Mouse (Mus musculus) monocyte, adult 5-6 weeks (primary cell): ENCODE results near the gene Grxcr1. TPM values are rescaled to one million over a fixed set of nuclear protein-coding genes. Genes with fewer than 3 reads are reported as not detected.

Experiments
- ATAC-seq: fragments of 153-309, 156-312 bp; replicated peaks from 2 replicates; pipeline ENCODE4 v1.8.0; 2017; ENCODE audit warnings: mild to moderate bottlenecking; ENCODE audit not compliant: low TSS enrichment, insufficient number of reproducible peaks, severe bottlenecking, poor library complexity, low FRiP score
- total RNA-seq: library from RNA; stranded (forward); fragments of 200-1000, 200-491, 200-594 nt; gene quantifications from 3 replicates; pipeline ENCODE4 v1.2.3, GENCODE M21; 2017

The Grxcr1 gene
- total RNA-seq = not detected in 3 replicates

DNA sequence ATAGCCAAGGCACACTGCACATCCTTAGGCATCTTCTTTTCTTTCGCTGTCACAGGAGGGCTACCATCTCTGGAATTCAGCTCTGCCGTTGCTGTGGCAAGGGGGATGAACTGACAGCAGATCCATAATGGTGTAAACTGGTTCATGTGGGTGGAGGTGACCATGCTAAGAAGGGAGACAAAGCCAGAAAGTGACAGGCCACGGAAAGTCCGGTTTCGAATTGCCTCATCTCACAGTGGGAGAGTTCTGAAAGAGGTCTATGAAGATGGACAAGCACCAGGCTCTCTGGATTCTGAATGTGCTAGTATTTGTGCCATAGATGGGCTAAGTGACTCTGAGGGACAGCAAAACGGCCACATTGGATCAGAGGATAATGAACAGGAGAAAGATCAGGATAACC lies at the start of gene Grxcr1:
Grxcr1 (plus strand) TSS at position 92 of the 400 bp plus-strand sequence.
- ATAC-seq = no peak

DNA sequence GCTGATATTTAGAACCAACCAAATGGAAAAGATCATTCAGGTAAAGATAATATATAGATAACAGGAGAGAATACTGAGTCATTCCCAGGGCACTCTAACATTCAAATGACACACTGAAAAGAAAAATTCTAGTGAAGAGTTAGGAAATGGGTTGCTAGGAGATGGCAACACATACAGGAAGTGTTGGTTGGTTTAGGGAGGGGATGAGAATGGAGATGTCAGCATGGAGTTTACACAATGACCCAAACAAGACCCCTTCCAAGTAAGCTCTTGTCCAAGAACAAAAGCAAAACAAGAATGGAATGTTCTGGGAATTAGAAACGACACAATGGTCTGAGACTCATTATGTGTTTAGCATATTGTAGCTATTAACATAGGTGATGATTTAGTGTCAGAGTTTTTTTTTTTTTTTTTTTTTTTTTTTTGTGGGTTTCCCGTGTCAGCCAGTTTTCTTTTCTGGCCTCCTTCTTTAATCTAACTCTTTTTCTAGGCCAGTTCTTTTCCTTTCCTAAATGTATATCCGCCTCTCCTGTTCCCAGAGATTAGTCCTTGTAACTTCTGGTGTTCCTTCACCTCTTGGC lies 49.6 kb upstream of the Grxcr1 start:
- ATAC-seq = no peak

DNA sequence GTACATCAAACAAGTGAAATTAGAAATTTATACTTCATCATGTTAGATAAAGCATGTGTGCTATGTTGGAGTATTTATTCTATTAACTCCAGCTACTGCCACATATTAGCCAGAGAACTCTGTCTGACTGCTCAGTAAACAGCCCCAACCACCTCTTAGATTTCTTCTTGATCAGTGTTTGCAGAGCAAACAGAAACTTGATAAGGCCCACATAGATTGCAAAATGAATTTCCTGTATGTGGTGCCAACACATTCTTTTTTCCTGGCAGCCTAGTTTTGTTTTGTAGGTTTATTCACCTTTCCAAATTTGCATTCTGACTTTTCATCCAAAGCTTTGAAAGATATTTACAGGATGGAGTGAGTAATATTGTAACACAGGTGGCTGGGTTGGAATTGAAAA lies 41.2 kb upstream of the Grxcr1 start:
- ATAC-seq = no peak

DNA sequence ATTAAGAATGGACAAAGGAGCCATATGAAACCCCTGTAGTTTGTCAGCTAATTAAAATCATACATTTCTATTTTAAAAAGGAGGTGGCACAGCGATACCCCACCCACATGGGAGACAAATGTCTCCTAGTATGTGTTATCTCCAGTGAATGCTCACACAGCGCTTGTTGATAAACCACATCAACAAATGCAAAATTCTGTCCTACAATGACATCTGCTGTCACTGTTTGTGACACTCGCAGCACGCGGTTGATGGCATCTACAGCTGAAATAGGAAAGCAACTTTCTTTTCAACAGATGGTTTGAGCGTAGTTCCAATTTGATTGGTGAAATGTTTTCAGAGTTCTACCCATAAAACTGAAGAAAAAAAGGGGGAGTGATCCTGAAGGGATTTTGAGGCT lies 29.0 kb upstream of the Grxcr1 start:
- ATAC-seq = no peak

DNA sequence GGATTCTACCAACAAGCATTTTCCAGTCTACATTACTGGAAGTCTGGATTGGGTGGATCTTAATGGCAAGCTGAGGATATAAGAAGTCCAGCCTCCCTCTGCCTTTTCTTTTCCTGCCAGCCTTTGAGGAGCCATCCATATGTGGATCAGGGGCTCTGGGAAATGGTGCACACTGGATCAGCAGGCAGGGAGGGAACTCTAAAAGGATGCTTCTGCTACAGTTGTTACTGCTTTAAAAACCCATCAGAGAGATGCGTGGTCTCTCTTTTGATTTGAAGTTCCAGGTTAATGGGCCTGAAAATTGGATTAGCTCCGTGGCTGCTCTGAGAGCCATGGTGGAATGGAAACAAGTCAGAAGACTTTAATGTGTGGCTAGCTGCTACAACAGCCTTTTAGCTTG lies 27.7 kb upstream of the Grxcr1 start:
- ATAC-seq = no peak

DNA sequence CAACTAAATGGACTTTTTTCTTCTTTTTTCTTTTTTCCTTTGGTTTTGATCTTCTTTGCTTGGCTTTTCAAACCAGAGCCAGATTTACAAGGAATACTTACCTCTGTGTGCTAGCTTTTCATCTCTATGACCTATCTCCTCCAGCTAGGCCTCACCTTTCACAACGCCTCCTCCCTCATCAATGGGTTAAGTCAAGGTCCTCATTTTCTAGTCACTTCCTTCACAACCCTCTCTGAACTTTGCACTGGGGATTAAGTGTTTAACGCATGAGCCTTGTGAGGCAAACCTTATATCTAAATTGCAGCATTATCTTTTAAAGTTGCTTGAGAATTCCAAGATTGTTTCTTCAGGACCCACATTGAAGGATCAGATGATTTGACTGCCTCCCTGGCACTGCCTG lies 27.2 kb upstream of the Grxcr1 start:
- no peak for ATAC-seq

DNA sequence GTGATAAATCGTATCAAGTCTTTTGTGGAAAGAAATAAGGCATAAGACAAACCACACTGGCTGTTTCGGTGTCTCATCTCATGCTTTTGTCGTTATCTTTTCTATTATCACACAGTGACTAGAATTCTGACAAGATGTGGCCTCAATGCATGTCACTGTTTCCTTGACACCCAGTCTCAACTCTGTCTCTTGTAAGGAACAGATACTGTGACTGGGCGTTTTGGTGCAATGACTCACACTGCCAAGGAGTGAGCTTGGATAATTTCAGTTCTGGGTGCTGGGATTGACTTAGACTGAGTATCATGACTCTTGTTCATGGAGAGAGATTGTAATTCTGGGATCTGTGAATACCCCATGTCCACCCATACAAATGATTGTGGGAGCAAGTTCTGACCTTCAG lies 24.6 kb upstream of the Grxcr1 start:
- no peak for ATAC-seq

DNA sequence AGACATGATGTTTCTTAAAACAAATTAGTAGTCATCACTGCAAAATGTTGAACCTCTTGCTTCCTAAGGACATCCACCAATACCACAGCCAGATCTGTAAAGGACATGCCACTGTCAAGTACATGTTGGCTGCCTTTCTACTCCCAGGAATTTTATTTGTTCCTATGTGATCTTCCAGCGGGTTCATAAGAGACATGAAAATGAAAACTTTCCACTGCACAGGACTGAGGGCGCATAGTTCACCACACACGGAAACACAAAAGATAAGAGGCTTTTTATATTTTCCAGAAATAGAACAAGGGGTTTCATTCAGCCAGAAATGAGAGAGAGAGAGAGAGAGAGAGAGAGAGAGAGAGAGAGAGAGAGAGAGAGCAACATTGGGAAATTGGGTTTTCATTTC lies 20.1 kb upstream of the Grxcr1 start:
- ATAC-seq = no peak

DNA sequence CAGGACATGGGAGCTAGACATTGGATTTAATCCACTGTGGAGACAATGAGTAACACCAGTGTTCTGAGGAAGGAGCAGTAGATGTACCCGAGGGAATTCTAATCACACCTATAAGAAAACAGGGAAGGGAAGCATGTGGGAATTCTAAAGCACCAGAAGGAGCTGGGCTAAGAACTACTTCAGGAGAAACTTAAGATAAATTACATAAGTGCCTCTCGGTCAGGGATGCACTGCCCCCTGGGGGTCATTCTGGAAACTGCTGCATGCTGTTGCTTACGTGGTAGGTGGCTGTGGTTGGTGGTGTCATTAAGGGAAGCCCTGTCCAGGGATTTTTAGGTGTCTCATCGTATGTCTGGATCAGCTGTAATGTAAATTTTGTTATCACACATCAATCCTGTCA lies 19.0 kb upstream of the Grxcr1 start:
- ATAC-seq = 0 out of 2 replicates have a peak, but pooled peaks have one; percentile 59

DNA sequence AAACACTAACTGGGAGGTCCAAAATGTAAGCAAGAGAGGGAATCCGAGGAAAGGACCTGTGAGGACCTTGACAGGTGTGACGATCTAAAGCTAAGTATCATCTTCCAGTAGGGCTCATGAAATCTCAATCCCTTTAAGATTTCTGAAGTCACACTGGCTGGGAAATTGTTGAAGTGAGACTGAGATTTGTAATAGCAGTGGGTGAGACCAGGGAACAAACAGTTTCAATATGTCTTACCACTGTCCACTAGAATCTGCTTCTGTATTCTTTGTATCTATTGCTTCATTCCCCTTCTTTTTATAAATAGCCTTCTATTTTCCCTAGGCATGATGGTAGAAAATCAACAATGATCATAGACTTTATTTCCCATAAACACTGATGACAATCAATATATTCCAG lies 10.8 kb upstream of the Grxcr1 start:
- ATAC-seq = no peak

DNA sequence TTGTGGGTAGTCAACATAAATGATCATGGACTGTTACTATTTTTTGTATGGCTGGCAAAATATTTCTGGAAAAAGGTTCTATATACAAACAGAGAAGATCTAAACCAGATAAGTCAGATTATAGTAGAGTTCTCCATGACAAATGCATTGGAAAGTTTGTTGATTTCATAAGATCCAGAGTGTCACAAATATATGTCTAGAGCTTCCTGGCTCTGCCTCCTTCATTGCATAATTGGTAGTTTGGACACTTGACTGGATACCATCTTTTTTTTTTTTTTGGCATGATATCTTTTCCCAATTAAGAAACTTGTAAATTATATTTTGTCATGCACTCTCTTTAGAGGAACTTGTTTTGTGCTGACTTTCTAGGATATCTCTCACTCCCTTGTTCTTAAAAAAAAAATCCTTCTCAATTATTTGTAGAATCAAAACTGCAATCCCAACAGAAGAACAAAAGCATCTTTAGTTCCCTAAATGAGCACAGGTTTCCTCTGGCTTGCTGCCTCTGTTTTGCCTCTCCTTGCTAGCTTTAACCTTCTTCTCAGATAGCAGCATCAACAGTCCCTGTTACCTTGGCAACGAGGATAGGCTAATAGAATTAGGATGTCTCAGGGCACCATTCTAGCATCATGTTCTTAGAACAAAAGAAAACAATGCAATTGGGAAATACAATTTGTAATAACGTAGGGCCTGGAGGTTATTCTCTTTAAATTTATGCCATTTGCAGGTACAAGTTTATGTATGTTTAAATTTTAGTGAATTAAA lies 4.8 kb upstream of the Grxcr1 start:
- no peak for ATAC-seq

DNA sequence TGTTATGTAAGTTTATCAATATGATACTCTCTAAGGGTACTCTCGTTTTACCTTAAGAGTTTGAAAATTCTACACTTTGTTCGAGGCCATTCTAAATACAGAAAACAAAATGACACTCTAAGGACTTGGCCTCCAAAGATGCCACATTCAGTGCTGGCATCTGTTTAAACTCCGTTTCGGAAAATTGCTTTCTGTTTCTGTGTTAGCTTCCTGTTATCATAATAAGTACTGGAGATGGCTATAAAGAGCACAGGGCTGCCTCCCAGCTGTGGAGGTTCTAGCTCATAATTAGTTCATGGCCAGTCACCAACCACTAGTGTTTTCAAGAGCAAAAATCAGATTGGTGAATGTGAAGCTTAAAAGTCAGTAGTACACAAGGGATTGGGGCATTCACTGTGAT lies 4.2 kb upstream of the Grxcr1 start:
- ATAC-seq = no peak

DNA sequence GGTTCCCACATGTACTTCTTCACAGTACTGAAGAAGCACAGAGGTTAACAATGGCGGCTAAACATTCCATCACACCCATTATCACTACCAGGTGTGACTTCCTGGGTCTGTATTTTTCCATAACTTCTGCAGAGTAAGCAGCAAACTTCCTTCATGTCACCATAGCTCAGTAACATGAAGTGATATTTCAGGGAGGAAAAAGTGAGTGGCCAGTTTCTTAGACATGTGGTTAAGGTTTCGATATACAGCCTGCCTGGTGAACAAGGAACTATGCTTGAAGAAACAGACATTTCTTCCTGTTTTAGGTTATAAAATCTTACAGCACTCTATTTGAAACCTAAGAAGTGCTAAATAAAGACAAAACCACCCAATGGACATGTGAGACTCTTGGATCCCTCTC lies 1.7 kb downstream of the Grxcr1 start:
- ATAC-seq = no peak

DNA sequence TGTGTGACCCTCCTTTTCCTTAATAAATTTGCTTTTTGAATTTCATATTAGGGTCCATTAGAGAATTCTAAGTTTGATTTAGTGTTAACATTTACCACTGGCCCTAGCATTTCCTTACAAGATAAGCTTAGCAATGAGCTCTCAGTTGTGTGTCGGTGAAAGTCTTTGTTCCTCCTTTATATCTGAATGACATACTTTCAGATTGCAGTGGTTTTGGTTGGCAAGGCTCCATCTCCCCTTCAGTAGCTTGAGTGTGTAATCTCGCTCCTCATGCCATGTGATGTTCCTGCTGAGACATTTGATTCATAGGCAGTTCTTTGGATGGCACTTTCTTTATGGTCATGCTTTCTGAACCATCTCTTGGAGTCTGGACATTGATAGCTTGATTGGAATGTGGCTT lies 7.4 kb downstream of the Grxcr1 start:
- no peak for ATAC-seq

DNA sequence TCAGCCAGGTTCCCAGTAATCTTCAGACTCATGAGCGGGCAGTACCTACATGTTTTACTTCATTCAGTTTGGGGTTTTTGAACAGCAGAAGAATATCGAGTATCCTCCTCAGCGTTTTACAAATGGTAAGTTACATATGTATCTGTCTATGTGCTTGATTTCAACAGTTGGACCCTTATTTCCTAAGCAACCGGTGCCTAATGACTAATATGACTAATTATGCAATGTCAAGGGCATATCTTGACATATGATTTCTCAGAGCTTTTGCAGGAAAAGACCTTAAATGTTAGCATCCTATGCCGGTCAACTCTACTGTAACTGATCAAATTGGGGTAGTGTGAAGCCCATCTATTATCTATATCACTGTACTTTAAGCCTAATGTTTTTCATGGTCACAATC lies 11.7 kb downstream of the Grxcr1 start:
- ATAC-seq = no peak

DNA sequence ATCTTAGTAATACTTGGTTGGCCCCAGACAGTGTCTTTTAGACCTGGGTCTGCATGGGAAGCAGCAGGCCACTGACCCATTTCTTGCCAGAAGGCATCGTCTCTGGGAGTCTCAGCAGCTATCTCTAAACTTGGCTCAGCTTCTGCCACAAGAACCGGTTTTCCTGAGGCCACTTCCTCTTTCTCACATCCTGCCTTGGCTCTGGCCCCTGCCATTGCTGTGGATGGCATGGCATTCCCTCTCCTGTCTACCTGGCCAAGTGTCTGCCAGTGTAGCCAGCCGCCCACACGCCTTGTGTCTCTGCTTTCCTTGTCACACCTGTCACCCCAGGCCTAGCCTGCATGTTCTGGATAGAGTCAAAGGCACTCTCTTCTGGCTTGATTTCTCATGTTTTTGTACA lies 17.1 kb downstream of the Grxcr1 start:
- peak; percentile 59; the same call in 1 of the 2 replicates for ATAC-seq

DNA sequence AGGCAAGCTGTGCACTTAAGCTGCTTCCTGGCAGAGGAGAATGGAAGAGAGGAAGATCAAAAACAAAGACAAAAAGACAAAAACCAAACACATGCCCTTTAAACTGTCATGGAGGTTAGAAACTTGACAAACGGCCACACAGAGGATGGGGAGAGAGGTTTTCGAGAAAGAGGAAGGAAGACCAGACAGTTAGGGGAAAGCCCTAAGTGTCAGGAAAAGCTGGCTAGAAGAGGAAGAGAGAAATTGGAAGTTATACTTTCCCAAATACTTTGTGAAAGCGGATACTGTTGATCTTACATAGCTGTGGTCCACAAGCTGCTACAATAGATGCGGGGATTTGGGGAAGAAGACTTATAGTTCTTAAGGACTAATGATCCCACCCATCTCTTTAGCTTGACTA lies 17.9 kb downstream of the Grxcr1 start:
- ATAC-seq = peak; percentile 61

DNA sequence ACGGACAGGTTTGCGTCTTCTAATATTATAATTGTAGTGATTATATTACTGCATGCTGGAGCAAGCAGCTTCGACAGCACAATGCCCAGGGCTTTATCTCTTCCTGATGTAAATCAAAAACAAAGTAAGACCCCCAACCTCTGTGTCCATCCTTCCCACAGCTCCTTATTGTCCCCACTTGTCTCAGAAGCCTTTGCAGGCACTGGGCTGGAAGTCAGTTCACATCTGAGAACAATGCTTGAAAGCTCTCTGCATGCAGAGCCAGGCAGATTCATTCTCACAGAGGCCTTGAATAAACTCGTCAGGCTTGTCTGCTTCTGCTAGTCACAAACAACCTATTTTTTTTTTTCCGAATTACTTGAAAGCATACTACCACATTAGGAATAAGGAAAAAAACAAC lies 19.5 kb downstream of the Grxcr1 start:
- ATAC-seq = no peak

DNA sequence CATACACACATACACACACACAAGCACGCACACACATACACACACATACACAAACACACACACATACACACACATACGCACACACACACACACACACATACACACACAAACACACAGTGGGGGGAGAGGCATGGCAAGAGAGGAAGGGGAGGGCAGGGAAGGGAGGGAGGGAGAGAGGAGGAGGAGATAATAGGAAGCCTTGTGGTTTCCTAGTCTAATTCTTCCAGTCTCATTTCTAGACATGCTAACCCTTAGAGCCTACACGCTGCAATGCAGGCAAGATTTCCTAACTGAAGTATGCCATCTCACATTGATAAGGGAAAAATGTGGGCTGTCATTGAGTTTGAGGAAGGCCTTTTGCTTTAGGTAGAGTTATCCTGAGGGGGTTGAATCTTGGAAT lies 25.9 kb downstream of the Grxcr1 start:
- ATAC-seq = no peak

DNA sequence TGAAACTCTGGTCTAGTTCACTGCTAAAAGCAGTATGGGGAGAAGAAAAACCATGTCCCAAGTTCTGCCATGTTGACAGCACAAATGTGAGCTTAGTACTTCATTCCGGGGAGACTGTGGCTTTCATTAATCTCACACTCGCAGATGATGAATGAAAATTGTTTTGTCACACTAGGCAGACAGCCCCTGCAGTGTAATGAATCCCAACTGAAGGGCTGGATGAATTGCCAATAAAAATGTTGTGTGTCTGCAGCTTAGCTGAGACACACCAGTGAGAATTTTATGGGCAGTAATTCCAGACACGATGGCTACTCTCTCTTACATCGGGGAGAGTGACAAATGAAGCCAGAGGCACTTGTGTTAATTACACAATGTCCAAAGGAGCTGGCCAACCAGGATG lies 37.1 kb downstream of the Grxcr1 start:
- ATAC-seq = no peak

DNA sequence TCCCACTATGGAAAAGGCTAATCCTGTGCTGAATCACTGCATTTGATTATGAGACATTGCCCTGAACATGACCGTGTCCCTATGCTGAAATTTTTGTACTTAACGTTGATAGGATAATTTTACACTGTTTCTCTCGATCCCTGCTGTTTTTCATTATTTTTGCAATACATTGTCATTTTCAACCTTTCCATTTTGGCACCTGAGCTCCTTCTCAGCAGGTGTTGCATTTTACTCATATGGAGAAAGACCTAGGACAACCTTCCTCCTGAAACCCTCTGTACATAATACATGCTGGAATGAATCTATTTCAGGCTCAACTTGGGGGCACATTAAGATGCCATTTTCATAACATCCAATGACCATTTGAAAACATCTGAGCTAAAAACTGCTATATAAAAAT lies 38.7 kb downstream of the Grxcr1 start:
- no peak for ATAC-seq
